Mouse (Mus musculus) cerebellum, adult 9-11 months (tissue): ENCODE measurements around the gene Map7d2.

ENCODE experiments used
- DNase-seq: peaks from one replicate; pipeline ENCODE4 v3.0.0; 2022

Map7d2 gene

DNA sequence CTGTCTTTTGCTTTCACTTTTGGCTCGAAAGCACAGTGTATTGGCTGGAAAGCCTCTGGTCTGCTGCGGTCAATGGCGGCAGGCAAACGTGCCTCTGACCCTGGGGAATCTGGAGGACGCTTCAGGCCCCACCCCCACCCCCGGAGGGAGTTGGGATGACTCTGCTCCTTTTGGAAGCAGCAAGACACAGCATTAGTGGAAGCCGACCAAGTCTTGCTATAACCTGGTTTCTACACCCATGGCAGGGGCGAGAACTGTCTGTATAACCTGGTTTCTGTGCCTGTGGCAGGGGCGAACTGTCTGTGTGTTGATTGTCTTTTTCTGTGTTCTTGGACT, 96.3 kb downstream of the Map7d2 start:
- no peak for DNase-seq

DNA sequence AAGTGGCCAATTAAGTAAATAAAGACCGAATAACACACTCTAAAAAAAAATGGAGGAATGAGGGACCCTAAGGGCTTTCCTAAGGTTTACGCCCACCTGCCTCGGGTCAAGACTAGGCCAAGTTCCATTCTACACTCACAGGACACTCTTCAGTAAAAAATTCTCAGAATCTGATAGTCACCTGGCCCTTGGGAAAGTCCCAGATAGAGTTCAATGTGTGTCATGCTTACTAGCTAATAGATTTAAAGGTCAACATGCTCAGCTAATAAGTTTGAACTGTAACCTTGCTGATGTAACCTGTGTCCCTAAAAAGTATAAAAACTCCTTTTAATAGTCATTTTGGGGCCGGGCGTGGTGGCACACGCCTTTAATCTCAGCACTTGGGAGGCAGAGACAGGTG, 101.2 kb downstream of the Map7d2 start:
- no peak for DNase-seq

DNA sequence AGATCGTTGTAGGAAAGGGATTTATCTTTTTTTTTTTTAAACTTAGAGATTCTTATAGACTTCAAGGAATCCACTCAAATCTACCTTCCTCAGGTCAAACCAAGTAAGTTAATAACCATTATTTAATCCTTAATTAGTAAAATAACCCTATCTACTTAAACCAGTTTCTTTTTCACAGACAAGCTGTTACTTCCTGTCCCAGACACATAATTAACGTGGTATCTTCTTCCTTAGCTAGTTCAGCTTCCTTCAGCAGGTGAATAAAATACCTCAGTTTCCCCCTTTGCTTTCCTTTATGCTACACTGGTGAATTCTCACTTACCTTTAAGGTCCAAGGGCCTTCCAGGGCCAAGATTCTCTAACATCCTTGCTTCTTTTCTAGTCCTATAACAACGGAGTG, 107.4 kb downstream of the Map7d2 start:
- DNase-seq, result no peak

DNA sequence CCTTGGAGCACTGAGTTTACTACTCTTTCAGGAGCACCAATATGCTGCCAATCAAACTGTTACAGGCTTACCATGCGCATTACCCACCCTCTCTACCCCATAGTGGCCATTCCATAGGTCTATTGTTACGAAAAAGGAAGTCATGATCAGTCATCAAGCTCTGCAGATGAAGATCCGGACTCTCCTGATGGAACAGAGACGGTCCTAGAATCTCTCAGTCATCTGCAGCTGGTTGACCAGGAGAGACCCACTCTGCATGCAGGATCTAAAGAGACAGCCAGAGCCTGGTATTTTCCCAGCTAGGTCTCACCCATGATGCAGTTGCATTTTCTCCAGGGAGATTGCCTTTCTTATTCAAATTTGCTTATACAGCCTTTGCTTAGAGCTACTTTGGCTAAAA, 108.3 kb downstream of the Map7d2 start:
- DNase-seq, result no peak

DNA sequence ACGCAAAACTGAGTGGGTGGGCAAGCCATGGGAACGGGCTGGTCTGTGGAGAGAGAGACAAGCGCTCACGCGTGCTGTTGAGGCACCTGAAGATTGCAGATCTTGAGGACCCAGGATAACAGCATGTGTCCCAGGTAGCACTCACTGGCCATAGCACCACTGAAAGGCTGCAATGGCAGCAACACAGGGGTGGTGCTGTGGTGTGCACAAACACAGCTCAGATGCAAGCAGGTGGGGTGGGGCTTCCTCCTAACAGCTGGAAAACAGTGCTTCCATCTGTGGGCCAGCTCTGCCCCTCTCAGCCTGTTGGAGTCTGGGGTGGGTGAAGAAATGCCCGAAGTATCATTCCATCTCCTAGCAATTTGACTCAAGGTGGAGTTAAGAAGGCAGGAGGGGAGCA, 112.0 kb downstream of the Map7d2 start, which contains the start of gene Bclaf3:
Gene Bclaf3 (plus strand): TSS at position 301 of the 400 bp plus-strand sequence.
- no peak for DNase-seq

DNA sequence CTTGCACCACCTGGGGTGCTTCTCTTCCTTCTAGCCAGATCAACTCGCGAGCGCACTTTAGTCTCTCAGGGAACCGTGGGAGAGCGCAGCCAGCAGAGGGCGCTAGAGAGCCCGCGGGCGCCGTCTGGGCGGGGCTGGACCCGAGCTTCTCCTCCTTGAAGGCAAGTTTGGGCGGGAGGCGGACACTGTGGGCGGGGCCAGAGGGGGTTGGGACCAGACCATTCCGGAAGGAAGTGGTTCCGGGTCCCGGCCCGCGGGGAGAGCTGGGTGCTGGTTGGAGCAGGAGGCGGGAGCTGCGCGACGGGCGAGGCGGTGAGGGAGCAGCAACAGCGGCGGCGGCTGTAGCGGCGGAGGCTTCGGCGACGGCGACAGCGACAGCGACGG, 118.0 kb downstream of the Map7d2 start:
- DNase-seq, result peak; percentile 96

DNA sequence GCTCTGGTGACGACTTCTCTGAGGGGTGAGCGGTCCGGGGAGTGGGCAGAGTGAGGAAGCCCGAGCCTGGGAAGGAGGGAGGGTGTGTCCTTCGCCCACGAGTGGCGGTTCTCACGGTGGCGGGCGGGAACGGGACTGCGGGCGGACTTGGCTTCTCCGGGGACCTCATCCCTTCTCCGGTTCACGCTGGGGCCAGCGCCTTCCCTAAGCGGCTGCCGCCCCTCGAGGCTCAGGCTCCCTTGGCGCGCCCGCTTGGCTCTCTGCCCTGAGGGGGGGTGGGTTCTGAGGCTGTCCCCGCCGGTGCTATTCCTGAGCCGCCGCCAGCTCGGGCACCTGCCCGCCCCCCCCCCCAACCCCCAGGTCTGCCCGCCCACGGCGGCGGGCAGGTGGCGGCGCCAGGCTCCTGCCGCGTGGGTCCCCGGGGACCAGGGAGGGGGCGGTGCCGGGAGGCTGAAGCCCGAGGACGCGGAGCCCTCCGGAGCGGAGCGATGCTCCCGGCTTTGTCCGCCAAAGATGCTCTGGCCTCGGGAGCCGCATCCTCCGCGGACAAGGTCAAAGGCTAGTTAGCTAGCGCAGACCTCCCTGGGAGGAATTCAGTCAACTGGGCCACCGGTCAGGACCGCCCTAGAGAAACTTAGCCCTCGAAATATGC, 118.6 kb downstream of the Map7d2 start:
- DNase-seq, result no peak

DNA sequence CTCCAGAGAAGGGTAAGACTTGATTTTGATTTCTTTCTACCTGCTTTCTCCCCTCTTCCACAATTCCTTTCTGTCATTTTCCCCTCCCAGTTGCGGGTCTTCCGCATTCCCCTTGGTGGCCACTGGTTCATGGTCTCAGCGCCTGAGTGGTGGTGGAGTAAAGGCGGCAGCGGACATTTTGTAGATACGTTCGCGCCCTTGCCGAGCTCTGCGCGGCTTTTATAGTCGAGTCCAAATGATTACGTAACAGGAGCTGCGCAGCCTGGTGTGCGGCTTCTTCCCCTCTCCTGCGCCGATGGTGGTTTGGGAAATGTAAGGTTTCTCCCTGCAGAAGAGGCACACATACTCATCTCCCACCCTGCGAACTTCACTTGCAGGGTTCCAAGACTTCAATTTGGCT, 127.6 kb downstream of the Map7d2 start:
- no peak for DNase-seq

DNA sequence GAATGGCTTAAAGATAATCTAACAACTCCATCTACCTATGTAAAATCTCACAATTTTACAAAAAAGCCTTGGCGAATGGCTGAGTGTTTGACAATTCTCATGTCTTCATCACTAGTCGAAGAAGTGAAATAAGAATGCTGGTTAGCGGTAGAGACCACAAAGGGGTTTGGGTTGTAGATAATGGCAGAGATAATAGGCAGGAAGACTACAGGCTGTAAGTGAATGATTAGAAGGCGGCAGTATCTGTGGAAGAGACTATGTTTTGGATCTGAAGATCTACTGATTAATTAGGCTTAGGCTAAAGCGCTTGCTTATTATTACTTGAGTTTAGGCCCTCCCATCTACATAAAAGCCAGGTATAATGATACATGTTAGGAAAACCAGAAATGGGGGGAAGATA, 132.7 kb downstream of the Map7d2 start:
- no peak for DNase-seq
